Mouse (Mus musculus) c-Kit-positive CD71-positive TER-119-negative erythroid progenitor cells, embryonic 14.5 days (primary cell): ENCODE results near the gene Rae1.

ENCODE experiments used
- DNase-seq: peaks from one replicate; pipeline ENCODE4 v3.0.0-alpha.2; 2013; ENCODE audit warnings: low read depth

Gene Rae1

GRCm38 (mm10) chr2:173027169-173027823 is 27.4 kb downstream of the Rae1 start:
- DNase-seq: no peak

GRCm38 (mm10) chr2:173027824-173028495 is 28.0 kb downstream of the Rae1 start:
- no peak for DNase-seq

GRCm38 (mm10) chr2:173028508-173029031 is 28.7 kb downstream of the Rae1 start:
- DNase-seq: no peak

GRCm38 (mm10) chr2:173030591-173031338 is 30.8 kb downstream of the Rae1 start:
- no peak for DNase-seq

GRCm38 (mm10) chr2:173033531-173033930 is 33.6 kb downstream of the Rae1 start:
- no peak for DNase-seq

- peak; percentile 68 for DNase-seq
Observed at GRCm38 (mm10) chr2:173034998-173035397, 35.1 kb downstream of the Rae1 start.

GRCm38 (mm10) chr2:173035653-173036052 is 35.7 kb downstream of the Rae1 start:
- DNase-seq: no peak

DNA sequence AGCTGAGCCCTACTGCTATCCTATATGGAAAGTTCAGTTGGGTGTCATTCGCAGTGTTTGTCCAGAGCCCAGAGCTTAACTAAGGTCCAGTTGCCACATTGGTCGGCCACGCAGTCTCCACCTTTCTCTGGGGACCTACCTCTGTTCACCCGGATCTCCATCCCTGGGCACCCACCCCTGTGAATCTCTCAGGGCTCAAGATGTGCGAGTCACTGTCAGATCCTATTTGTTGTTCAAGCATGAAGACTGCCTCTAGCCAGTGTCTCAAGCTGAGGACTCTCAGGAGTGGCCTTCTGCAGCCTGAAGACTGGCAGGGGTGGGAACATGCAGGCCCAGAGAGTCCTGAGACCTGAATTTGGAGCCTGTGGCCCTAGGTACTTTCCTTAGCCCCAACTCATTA is 36.1 kb downstream of the Rae1 start:
- DNase-seq: no peak

DNA sequence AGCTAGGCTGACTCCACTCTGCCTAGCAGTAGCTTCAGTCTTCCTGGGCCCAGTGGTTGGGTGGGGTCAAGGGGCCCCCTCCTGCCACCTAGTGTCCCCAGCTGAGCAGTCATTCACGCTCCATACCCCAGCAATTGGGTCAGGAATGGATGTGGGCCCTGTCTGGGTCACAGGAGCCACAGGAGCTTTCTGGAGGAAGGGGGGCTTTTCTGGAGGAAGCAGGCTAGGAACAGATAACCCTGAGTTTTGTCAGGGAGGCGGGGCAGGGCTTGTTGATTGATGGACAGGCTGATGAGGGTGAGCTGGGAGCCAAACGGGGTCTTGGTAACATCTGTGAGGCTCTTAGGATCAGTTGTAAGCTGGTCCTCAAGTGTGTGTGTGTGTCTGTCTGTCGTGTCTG is 36.7 kb downstream of the Rae1 start:
- no peak for DNase-seq

DNA sequence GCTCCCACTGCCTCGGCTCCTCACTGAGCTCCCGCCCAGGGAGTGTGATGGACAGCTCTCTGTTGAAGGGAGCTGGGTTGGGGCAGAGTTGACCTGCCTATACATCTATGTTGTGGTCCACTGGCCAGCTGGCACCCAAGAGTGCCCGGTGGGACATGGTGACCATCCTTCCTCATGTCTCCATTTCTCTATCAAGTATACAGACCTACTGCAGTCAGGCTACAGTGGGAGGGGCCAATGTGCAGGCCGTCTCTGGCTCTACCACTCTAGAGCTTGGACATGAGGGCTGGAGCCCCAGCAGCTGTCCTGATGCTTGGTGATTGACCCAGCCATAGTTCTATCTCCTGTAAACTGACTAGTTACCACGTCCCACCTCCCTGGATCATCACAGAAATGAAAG is 37.4 kb downstream of the Rae1 start:
- DNase-seq: no peak

- DNase-seq: peak; percentile 90
Observed at GRCm38 (mm10) chr2:173037827-173038607, 38.1 kb downstream of the Rae1 start.

- no peak for DNase-seq
Observed at GRCm38 (mm10) chr2:173039041-173039440, 39.1 kb downstream of the Rae1 start.

DNA sequence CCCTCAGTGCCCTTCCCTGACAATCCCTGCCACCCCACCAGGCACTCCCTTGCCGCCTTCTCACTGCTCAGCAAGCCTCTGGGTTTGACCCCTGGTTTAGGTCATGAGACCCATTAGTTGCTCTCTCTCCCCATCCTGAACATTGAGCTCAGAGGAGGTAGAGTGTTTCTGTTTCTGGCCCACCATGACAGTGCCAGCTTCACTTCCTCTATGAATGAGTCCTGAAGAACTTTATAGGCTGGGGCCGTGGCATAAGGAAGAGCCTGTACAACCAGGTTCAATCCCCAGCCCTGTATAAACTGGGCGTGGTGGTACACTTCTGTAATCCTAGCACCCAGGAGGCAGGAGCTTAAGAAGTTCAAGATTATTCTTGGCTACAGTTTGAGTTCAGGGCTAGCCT is 40.9 kb downstream of the Rae1 start:
- no peak for DNase-seq

DNA sequence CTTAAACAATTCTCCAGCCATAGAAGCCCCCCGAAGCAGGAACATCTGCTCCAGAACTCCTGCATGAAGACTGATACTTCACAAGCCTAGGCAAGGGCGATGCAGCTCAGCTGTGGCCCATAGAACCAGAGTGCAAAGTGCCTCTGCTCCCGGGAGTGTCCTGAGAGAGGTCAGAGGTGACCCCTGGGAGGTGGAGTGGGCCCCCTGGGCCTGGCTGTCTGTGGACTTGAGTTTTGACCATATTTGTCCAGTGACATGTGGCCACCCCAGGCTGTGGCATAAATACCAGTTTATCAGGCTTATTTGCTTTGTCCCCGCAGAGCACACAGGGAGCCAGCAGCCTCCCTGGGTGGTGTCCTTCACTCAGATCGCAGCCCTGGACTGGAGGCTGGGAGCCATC is 41.3 kb downstream of the Rae1 start:
- no peak for DNase-seq

DNA sequence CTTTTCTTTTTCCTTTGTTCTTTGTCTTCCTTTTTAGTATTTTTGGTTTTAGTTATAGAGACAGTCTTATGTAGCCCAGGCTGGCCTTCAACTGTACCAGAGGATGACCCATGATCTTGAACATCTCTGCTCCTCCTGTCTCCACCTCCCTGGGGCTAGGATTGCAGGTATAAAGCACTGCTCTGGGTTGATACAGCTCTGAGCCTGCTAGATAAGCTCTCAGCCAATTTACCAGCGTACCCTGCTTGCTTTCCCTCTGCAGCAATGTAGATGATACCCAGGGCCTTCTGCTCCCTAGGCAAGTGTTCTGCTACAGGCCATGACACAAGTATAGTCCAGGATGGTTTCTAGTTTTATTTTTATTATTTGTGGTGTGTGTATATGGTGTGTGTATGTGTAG is 42.0 kb downstream of the Rae1 start:
- no peak for DNase-seq

- DNase-seq: no peak
Observed at GRCm38 (mm10) chr2:173042504-173043162, 42.7 kb downstream of the Rae1 start.

DNA sequence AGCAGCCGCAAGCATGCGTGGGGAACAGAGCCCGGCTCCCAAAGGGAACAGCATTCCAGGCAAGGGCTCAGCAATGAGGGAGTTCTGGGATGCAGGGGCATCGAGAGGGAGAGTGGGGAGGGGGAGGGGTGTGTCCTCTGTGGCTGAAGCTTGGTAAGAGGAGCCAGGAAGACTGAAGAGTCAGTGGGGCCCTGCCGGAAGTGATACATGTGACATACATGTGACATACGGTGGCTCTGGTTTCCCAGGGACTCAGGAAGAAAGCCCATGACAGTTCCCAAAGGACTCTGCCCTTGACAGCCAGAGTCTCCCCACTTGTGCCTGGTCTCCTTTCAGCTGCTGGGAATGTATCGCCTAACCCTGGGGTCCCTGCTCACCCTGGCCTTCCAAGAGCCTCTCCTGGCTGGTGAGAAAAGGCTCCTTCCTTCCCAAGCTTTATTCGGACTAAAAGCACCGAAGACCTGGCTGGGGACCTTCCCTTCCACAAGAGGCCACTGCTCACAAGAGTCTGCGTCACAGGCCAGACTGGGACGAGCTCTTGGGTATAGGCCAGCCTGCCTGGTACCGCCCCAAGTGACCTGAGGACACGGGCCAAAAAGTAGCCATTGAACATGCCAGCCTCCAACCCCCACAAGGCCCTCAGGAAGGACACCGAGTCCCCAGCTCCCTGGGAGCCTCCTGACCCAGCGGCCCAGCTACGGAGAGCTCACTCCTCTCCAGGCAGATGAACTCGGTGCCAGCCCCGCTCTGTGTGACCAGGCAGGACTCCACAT is 44.5 kb downstream of the Rae1 start:
- no peak for DNase-seq

- no peak for DNase-seq
Observed at GRCm38 (mm10) chr2:173046582-173047297, 46.8 kb downstream of the Rae1 start.

GRCm38 (mm10) chr2:173047471-173047870 is 47.6 kb downstream of the Rae1 start:
- DNase-seq: no peak
